Mouse (Mus musculus) cerebellum, postnatal 4 days (tissue): Measurements from ENCODE around the gene 1700016K19Rik.

ENCODE experiments used
- DNase-seq, 2 experiments: peaks; one replicate each; pipeline ENCODE4 v3.0.0; 2022; ENCODE audit warnings: low spot score in 2 of 2, mixed read lengths in 1 of 2

1700016K19Rik gene

GRCm38 (mm10) chr11:75999440-76000155 is at the start of gene 1700016K19Rik:
1700016K19Rik (plus strand) TSS chr11:75999912.
- DNase-seq: peak; percentile 58 to 76

GRCm38 (mm10) chr11:75950459-75950858 is 49.3 kb upstream of the 1700016K19Rik start:
- no peak for DNase-seq

GRCm38 (mm10) chr11:75951895-75952294 is 47.8 kb upstream of the 1700016K19Rik start:
- DNase-seq: no peak

- no peak for DNase-seq
These were observed 44.8 kb upstream of the 1700016K19Rik start for GRCm38 (mm10) chr11:75954896-75955295.

- DNase-seq: no peak
These were observed 43.1 kb upstream of the 1700016K19Rik start for GRCm38 (mm10) chr11:75956651-75957050.

GRCm38 (mm10) chr11:75957124-75957832 is 42.4 kb upstream of the 1700016K19Rik start:
- DNase-seq: no peak

- no peak for DNase-seq
These were observed 37.9 kb upstream of the 1700016K19Rik start for GRCm38 (mm10) chr11:75961782-75962181.

- DNase-seq: peak in 1 of 2 experiments; percentile 58
These were observed 35.8 kb upstream of the 1700016K19Rik start for GRCm38 (mm10) chr11:75963730-75964475.

GRCm38 (mm10) chr11:75964476-75964730 is 35.3 kb upstream of the 1700016K19Rik start:
- DNase-seq: no peak

GRCm38 (mm10) chr11:75965674-75966400 is 33.9 kb upstream of the 1700016K19Rik start:
- DNase-seq: no peak

GRCm38 (mm10) chr11:75966401-75967372 is 33.0 kb upstream of the 1700016K19Rik start:
- DNase-seq: peak; percentile 34 to 63

- no peak for DNase-seq
These were observed 31.0 kb upstream of the 1700016K19Rik start for GRCm38 (mm10) chr11:75968761-75969160.

GRCm38 (mm10) chr11:75970629-75971028 is 29.1 kb upstream of the 1700016K19Rik start:
- DNase-seq: no peak

- DNase-seq: no peak
These were observed 27.5 kb upstream of the 1700016K19Rik start for GRCm38 (mm10) chr11:75972188-75972587.

GRCm38 (mm10) chr11:75972916-75973567 is 26.7 kb upstream of the 1700016K19Rik start:
- DNase-seq: no peak

GRCm38 (mm10) chr11:75973988-75974387 is 25.7 kb upstream of the 1700016K19Rik start:
- no peak for DNase-seq

GRCm38 (mm10) chr11:75976748-75977147 is 23.0 kb upstream of the 1700016K19Rik start:
- no peak for DNase-seq

- DNase-seq: no peak
These were observed 21.7 kb upstream of the 1700016K19Rik start for GRCm38 (mm10) chr11:75978051-75978450.

GRCm38 (mm10) chr11:75980413-75980812 is 19.3 kb upstream of the 1700016K19Rik start:
- no peak for DNase-seq

GRCm38 (mm10) chr11:75983194-75983593 is 16.5 kb upstream of the 1700016K19Rik start:
- DNase-seq: no peak
